Mouse (Mus musculus) embryonic facial prominence, embryonic 14.5 days (tissue): ENCODE measurements at regions not wholly inside any gene's neighbourhood (a gene's known extent, or its start where the extent isn't known, plus 50 kb on each side); places are given as distances from the start of the nearest gene placed in this dataset.

Experiments used
- ATAC-seq: fragments of 200-750 bp; cut with Nextera tagmentation; 2 replicates; pipeline ENCODE4 v1.8.0; 2017; ENCODE audit warnings: low read depth, moderate number of reproducible peaks, moderate TSS enrichment
- DNase-seq: peaks from one replicate; pipeline ENCODE4 v3.0.0-alpha.2; 2015; ENCODE audit warnings: low spot score
- H3K27ac ChIP-seq: fragments of 300-500 bp; sonication (generic); replicated peaks from 2 replicates; pipeline ENCODE4 v1.5.1; 2014; ENCODE audit warnings: low read depth, mild to moderate bottlenecking, low read length, moderate library complexity
- H3K27me3 ChIP-seq: fragments of 300-500 bp; sonication (generic); replicated peaks from 2 replicates; pipeline ENCODE4 v1.6.1; 2014; ENCODE audit warnings: low read length; ENCODE audit not compliant: control insufficient read depth, insufficient read depth
- H3K36me3 ChIP-seq: fragments of 300-500 bp; sonication (generic); 2 replicates; pipeline ENCODE4 v1.6.1; 2014; ENCODE audit warnings: low read length, mixed read lengths; ENCODE audit not compliant: control insufficient read depth, insufficient read depth
- H3K4me1 ChIP-seq: fragments of 300-500 bp; sonication (generic); 2 replicates; pipeline ENCODE4 v1.6.1; 2014; ENCODE audit warnings: antibody characterized with exemption, low read length; ENCODE audit not compliant: control insufficient read depth, insufficient read depth
- H3K4me2 ChIP-seq: fragments of 300-500 bp; sonication (generic); 2 replicates; pipeline ENCODE4 v1.6.1; 2014; ENCODE audit warnings: low read depth, mild to moderate bottlenecking, low read length, moderate library complexity, mixed read lengths
- H3K4me3 ChIP-seq: fragments of 300-500 bp; sonication (generic); 2 replicates; pipeline ENCODE4 v1.5.1; 2014; ENCODE audit warnings: low read depth, mild to moderate bottlenecking, low read length
- H3K9ac ChIP-seq: fragments of 300-500 bp; sonication (generic); 2 replicates; pipeline ENCODE4 v1.6.1; 2014; ENCODE audit warnings: low read depth, mild to moderate bottlenecking, low read length, moderate library complexity, mixed read lengths
- H3K9me3 ChIP-seq: fragments of 300-500 bp; sonication (generic); 2 replicates; pipeline ENCODE4 v1.6.1; 2016; ENCODE audit warnings: low read length; ENCODE audit not compliant: control insufficient read depth
- WGBS: fragments of 180-500 bp; shearing (Covaris S2); extraction: QIAGEN DNeasy Blood & Tissue Kit; methylation state at CpG from one replicate; pipeline ENCODE4 v1.1.7; 2014; 5-methylcytosine and 5-hydroxymethylcytosine counted together

DNA sequence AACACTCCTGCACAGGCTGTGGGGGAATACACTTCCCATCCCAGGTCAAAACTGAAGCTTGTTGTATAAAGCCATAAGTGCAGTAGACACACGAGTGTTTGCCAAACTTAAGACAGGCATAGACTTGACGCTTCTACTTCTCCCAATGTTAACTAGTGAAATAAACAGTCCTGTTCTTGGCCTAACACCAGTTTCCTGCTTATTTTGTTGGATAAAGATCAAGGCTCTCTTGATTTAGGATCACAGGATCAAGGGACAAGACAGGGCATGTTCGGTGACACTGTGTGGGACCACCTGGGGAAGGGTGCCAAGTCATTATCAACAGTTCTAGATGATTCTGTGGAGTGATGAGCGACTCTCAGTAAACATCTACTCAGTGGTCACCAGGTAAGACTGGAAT lies 114.3 kb upstream of the Serp2 start:
- H3K4me1 ChIP-seq, result peaks cover 13% of the 10 kb centered on the region
- no peak overlapping the region for H3K4me2 ChIP-seq
- H3K4me3 ChIP-seq, result no peak overlapping the region
- H3K36me3 ChIP-seq, result no peaks in the 10 kb centered on the region
- H3K9me3 ChIP-seq, result no peaks in the 10 kb centered on the region
- DNase-seq (no peak), ATAC-seq (0 out of 2 replicates have a peak, but pooled peaks have one; percentile 32)
- H3K9ac ChIP-seq, result no peak overlapping the region
- no peak overlapping the region for H3K27ac ChIP-seq
- 71% methylated on average over 4 of the region's 4 CpGs for WGBS
- H3K27me3 ChIP-seq, result no peaks in the 10 kb centered on the region

DNA sequence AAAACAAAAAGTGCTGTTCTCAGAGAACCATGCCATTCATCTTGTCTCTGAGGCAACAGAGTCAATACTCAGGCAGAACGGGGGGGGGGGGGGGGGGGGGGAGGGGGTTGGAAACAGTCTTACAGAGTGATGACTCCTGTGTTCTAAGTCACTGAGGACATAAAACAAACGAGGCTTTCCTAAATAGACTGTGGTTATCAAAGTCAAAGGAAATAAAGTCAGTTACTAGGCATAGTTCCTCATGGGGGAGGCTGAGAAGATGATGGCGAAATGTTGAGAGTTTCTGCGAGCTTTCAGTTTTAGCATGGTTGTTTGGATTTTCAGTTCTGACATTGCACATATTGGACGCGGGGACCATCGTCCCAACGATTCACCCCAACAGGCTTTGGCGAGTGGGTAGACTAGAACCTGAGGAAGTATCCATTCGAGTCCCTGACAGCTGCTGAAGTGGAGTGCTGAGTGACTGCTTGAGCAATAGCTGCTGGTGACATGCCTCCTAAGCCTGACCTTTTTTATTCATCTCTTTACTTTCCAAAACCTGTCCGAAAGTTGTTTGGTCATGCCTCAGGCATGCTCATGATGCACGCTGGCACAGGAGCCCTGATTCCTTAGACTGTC lies 109.2 kb upstream of the Serp2 start:
- no peak for ATAC-seq
- WGBS, result 68% methylated on average over 12 of the region's 12 CpGs
- H3K27me3 ChIP-seq, result no peaks in the 10 kb centered on the region

DNA sequence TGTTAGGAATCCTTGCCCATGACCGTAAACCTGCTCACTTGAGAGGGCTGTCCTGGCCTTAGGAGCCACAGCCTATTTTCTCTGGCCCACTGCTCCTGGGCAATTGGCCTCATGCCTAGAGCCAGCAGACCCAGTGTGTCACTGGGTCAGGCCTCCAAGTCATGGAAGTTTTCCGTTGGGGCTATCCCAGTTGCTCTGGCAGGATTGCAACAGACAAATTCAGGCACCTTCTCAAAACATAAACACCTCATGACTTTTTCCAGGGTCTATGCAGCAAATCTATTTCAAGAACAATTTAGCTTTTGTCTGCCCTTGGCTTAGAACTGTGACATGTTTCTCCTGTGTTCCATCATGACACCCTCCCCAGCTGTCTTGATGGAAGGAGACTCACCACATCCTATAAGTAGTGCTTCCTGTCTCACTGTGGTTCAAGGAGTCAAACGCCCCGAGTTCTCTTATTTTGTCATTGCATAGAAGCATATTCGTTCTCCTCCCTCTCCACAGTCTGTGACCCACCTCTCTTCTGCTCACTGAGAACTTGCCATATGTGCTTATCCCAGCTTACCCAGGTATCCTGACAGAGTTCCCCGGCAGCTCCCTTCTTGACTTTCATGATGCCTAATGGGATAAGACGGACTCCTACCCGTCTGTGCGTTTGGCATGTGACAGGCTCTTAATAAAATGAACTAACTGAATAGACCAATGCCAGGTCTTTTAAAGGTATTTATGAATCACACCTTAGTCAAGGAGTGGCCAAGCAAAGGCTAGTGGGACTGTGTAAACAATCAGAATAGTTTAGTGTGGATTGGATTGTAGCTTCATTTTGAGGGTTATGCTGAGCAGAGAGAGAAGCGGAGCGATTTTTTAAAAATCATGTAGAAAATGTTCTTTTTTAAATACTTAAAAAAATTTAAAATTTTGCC lies 108.2 kb upstream of the Serp2 start:
- Histone ChIP-seq H3K36me3 (no peaks in the 10 kb centered on the region), H3K27me3 (no peaks in the 10 kb centered on the region), H3K4me1 (no peaks in the 10 kb centered on the region), H3K4me3 (no peak overlapping the region), H3K9ac (no peak overlapping the region), H3K9me3 (no peaks in the 10 kb centered on the region), H3K4me2 (no peak overlapping the region), H3K27ac (no peak overlapping the region)
- DNase-seq (no peak), ATAC-seq (no peak)
- WGBS, result 74% methylated on average over 11 of the region's 11 CpGs

More for the DNA sequence above, 109.2 kb upstream of the Serp2 start:
- DNase-seq, result no peak
- no peaks in the 10 kb centered on the region for H3K36me3 ChIP-seq
- H3K4me3 ChIP-seq, result no peak overlapping the region
- no peak overlapping the region for H3K9ac ChIP-seq
- no peak overlapping the region for H3K4me2 ChIP-seq
- no peaks in the 10 kb centered on the region for H3K4me1 ChIP-seq
- H3K9me3 ChIP-seq, result no peaks in the 10 kb centered on the region
- H3K27ac ChIP-seq, result no peak overlapping the region

DNA sequence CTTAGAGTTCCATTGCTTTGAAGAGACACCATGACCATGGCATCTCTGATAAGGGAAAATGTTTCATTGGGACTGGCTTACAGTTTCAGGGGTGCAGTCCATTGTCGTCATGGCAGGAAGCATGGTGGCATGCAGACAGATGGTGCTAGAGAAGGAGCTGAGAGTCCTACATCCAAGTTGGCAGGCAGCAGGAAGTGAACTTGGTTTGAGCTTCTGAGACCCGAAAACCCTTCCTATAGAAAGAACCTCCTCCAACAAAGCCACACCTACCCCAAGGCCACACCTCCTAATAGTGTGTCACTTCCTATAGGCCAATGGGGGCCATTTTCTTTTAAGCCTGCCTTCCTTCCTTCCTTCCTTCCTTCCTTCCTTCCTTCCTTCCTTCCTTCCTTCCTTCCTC lies 107.1 kb upstream of the Serp2 start:
- ATAC-seq, result no peak
- H3K4me3 ChIP-seq, result no peak overlapping the region
- no peak overlapping the region for H3K27ac ChIP-seq
- H3K4me2 ChIP-seq, result no peak overlapping the region
- no peaks in the 10 kb centered on the region for H3K9me3 ChIP-seq
- no peaks in the 10 kb centered on the region for H3K36me3 ChIP-seq
- no peak for DNase-seq
- H3K4me1 ChIP-seq, result peaks cover 5% of the 10 kb centered on the region; the same call in 1 of the 2 replicates
- WGBS, result 88% methylated on average over 2 of the region's 2 CpGs
- no peaks in the 10 kb centered on the region for H3K27me3 ChIP-seq
- H3K9ac ChIP-seq, result no peak overlapping the region

DNA sequence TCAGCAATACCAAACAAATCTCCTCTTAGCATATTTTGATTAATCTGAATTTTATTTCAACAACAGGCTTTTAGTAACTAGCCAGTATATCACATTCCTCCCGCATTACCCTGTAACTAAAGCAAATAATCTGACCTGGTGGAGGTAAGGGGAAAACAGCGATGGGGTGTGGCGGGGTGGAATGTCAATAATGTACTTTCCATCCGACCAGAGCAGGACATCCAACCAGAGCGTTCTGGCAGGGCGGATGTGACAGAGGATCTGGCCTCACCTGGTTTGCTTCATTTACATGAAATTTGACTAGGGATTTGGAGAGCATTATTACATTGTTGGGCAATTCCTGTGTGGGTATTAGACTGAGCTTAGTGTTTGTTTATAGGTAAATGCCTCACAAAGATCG lies 106.2 kb upstream of the Serp2 start:
- H3K27ac ChIP-seq, result no peak overlapping the region; the same call in 1 of the 2 replicates

DNA sequence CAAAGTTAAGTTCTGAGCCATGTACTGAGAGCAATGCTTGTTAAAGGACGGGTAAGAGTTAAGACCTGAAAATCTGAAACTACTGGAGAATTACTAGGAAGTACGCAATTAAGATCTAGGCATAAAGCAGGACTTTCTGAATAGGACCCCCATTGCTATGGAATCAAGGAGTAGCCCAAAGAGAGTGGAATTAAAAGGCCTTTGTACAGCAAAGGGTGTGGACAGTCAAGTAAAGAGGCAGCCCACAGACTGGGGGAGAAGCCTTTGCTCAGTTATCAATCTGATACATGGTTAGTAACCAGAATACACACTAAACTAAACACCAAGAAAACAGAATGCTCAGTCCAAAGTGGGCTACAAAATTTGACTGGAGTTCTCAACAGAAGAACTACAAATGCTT lies 104.2 kb upstream of the Serp2 start:
- H3K4me1 ChIP-seq, result peaks cover 16% of the 10 kb centered on the region
- DNase-seq, result no peak
- WGBS, result 80% methylated on average over 2 of the region's 2 CpGs

More for the DNA sequence above, 106.2 kb upstream of the Serp2 start:
- Histone ChIP-seq H3K36me3 (no peaks in the 10 kb centered on the region), H3K4me2 (no peak overlapping the region), H3K4me1 (peaks cover 13% of the 10 kb centered on the region), H3K27me3 (no peaks in the 10 kb centered on the region), H3K4me3 (no peak overlapping the region), H3K9me3 (no peaks in the 10 kb centered on the region), H3K9ac (no peak overlapping the region)
- peak; percentile 54 for DNase-seq
- WGBS, result 68% methylated on average over 7 of the region's 7 CpGs
- ATAC-seq, result peak; percentile 58; the same call in 1 of the 2 replicates

DNA sequence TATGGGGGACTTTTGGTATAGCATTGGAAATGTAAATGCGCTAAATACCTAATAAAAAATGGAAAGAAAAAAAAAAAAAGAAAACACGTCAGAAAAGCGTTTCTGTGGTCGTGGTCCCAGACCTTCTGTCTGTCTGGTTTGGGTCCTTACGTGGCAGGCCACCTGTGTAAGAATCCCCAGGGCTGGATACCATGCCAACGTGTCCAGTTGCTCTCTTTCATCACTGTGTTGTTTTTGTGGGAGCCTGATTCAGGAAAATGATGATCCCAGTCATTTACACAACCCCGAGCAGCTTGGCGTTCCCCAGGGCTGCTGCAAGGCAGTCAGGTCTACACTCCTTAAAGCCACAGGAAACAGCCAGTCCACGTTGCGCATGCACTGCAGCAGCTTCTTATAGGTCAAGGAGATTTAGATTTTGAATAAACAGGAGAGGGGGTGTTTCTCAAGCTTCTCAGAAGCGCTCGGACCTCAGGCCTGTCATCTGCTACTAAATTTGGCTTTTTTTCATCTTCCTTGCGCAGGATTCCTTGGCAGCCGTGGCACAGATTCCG lies 102.3 kb upstream of the Serp2 start:
- Histone ChIP-seq H3K27me3 (no peaks in the 10 kb centered on the region), H3K4me3 (no peak overlapping the region), H3K9me3 (no peaks in the 10 kb centered on the region), H3K4me1 (peaks cover 16% of the 10 kb centered on the region), H3K27ac (no peak overlapping the region; the same call in 1 of the 2 replicates), H3K36me3 (no peaks in the 10 kb centered on the region), H3K4me2 (no peak overlapping the region), H3K9ac (no peak overlapping the region)
- no peak for DNase-seq
- 51% methylated on average over 15 of the region's 15 CpGs for WGBS
- no peak for ATAC-seq

More for the DNA sequence above, 104.2 kb upstream of the Serp2 start:
- Histone ChIP-seq H3K4me3 (no peak overlapping the region), H3K27ac (no peak overlapping the region), H3K9ac (no peak overlapping the region), H3K9me3 (no peaks in the 10 kb centered on the region), H3K36me3 (no peaks in the 10 kb centered on the region), H3K4me2 (no peak overlapping the region), H3K27me3 (no peaks in the 10 kb centered on the region)
- ATAC-seq, result no peak

DNA sequence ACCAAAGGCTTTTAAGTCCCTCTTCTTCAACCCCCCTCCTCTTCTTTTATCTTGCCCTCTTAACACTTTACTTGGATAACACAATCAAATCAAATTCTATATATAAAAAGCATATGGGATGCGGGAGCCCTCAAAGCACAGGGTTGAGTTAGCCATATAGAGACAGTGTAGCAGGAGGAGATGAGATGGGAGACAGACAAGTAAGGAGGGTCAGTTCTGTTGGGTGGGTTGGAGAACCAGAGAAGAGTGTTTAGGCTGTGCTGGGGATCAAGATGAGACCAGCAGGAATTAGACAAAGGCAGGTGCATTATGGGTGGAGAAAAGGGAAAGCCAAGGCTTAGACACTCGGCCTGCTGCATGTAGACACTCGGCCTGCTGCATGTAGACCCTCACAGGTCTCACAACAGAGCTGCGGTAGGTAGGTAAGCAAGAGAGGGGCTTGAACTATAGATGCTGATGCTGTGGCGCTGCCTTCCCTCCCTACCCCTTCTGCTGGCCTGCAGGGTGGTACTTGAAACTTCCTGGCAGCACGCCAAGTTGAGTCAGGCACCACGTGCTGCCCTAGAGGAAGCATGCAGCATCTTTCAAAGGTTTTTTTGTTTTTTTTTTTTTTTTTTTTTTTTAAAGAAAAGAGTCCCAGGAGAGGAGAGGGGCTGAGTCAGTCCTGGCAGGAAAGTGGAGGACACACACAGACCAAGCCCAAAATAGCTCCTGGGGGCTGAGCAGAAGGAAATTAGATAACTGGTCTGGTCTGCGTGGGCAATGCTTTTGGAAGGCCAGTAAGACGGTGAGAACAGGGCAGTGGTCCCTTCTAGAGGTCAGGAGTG lies 101.3 kb upstream of the Serp2 start:
- no peak overlapping the region for H3K9ac ChIP-seq
- H3K9me3 ChIP-seq, result no peaks in the 10 kb centered on the region
- ATAC-seq (peak; percentile 85), DNase-seq (peak; percentile 93)
- H3K27me3 ChIP-seq, result no peaks in the 10 kb centered on the region
- 22% methylated on average over 9 of the region's 9 CpGs for WGBS
- H3K4me3 ChIP-seq, result no peak overlapping the region
- peaks cover 16% of the 10 kb centered on the region for H3K4me1 ChIP-seq
- no peak overlapping the region for H3K4me2 ChIP-seq
- peak overlapping the region; percentile 24; the same call in 1 of the 2 replicates for H3K27ac ChIP-seq
- no peaks in the 10 kb centered on the region for H3K36me3 ChIP-seq
